Mouse (Mus musculus) layer of hippocampus, postnatal 36 days (tissue): Measurements from ENCODE around the gene Crat. TPM values are rescaled to one million over a fixed set of nuclear protein-coding genes. Genes with fewer than 3 reads are reported as not detected.

Experiments
- DNase-seq, 2 experiments: peaks; one replicate each; pipeline ENCODE4 v3.0.0; 2022
- total RNA-seq, 2 experiments: library from RNA; stranded (reverse); gene quantifications; 2 replicates each; pipeline ENCODE4 v1.2.3; 2021

The Crat gene
- total RNA-seq, 2 experiments from 2014 or later = 42.5 to 46.1 TPM

DNA sequence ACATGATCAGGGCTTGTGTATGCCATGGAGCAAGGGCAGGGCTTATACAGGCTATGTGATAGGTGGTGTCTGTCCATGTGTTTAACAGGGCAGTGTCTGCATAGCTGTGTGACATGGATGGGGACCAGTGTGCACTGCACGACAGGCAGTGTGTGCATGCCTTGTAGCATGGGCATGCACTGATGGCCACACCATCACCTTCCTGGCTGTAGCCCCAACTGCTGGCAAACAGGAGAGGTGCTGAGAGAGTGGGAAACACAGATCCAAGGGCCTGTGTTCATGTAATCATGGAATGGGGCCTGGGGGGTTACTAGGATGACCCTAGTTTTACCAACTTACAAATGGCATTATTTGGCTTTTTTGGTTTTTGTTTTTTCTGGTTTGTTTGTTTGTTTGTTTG is 11.7 kb downstream of the Crat start:
- no peak for DNase-seq

DNA sequence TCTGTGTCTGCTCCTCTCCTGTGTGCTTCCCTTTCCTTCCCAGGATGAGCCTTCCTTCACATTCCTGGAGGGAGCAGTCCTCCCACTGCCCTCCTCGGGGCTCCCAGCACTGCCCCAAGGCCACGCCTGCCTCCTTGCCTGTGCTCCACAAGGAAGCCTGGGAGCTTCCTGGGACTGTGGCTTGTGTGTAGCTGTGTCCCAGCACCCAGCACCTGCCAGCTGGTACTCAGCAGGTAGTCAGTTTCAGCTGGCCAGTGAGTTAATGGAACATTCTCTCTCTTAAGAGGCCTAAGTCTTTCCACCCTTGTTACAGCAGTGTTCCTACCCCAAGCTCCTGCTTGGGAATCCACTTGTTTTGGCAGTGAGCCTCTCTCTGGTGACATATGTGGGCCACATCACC is 12.8 kb downstream of the Crat start:
- no peak for DNase-seq

DNA sequence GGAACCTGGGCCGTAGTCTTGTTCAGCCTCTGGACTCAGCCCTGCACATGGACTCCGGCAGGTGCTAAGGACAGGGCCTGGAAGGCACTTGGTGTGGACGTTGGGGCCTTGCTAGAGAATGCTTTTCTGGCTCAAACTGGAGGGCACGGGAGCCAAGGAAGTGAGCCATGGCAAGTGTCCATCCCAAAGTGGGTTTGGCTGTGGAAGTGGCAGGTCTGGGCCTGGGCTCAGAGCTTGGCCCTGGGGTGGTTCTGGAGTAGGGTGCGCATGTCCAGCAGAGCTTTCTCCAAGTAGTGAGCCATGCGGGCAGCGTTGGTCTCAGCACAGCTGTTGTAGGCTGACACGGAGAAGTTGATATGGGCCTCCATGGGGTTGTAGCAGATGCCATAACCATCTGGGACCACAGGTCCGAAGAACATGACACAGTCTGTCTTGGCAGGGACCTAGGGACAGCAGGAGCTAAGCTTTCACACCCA is 13.2 kb downstream of the Crat start:
- DNase-seq = no peak

DNA sequence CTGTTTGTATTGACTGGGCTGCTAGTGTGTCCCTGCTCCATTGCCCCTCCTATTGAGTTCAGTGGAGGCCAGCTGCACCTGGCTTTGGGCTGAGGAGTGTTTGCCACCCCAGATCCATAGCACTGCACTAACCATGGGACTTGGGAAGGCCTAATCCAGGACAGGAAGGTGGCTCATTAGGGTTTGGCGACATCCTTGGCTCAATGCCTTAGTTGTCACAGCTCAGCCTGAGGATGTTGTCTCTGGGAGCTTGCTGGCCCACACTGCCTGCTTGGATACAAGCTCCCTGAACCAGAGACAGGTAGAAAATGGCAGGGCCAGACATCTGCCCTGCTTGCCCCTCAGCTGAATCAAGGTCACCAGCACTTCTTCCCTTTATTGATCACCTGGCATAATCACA is 14.0 kb downstream of the Crat start:
- DNase-seq = no peak

DNA sequence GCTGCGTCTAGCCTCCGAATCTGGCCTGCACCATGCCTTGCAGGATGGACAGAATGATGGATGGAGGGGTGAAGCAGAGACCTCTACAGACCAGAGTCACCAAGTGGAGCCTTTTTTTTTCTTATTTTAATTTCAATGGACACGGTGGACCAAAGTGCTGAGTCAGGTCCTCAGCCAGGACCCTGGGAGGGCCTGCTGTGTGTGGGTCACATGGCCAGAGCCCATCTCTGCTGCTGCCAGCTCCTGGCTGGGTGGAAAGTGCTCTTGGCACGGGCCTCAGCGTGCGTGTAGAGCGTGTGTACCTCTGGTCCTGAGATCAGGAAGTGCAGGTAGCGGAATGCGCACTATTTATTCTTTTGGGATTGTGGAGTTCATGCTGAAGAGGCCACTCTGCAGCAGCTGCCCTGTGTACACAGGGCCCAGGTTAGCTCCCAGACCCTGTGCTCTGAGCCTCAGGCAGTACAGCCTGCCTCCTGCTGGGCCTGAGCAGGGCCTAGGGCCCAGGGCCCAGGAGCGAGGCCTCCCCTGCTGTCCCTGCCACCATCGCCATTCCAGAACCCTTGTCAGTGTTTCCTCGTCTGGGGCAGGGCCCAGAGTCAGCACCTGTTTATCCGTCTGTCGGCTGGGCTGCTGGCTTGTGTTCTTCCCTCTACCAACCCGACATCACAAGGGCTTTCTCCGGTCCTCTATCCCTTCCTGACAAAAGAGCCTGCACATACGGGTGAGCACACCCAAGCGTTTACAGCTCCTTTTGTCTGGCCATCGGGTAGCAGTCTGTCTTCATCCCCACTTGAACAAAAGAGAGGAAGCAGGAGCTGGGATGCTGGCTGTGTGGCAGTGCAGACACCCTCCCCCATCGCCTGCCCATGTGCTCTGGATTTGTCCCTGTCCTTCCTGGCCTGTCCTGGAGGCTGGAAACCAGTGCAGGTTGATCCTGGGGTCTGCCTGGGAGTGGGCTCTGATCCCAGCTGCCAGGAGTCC is 16.1 kb downstream of the Crat start:
- no peak for DNase-seq

DNA sequence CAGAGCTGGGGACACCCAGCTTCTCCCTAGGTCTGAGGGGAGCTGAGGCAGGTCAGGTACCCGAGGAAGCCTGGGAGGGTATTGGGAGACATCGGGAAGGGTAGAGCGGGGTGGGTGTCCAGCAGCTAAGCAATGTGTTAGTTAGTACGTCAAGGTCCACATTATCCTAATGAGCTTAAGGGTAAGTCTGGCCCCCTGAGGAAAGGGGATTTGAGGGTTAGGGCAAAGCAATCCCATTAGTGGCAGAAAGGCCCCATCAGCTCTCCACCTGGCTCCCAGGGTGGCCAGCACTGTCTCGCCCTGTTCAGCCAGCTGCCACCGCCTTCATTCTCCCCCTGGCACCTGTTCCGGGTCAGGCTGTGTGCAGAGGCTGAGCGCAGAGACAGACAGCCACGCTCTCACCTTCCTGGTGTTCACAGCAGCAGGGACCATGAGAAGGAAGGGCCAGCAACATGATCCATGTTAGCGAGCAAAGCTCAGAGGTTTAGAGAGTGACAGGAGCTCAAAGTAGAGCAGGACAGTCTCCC is 17.6 kb downstream of the Crat start:
- DNase-seq = no peak

DNA sequence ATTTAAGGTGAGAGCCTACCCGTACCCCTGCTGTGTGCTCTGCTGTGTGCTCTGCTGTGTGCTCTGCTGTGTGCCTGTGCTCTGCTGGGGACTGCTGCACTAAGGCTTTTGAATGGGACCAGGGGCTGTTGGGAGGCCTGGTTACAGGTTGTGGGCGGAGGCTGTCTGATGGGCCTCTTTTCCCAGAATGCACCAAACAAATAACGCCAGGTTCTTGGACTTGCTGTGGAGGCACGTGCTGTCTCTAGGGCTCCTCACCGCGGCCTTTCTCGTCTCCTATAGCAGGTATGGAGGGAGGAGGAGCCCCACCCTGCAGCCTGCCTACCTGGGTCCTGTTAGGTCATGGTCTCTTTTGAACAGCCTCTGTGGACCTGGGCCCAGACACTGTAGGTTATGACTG is 19.4 kb downstream of the Crat start:
- DNase-seq = no peak

DNA sequence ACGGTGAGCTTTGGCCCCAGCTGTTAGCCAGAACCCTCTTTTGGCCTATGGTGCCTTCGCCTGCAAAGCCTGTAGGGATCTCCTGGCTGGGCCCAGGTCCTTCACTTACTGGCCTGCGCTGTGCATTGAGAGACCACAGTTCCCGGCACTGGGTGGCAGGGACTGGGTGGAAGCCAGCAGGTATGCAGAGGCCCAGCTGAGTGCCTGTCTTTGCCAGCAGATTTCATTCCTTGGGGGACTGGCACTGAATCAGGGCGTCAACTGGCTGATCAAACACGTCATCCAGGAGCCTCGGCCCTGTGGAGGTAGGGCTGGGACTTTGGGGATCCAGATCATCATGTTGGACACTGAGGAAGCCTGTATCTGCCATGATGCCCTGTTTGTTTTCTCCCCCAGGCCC is 19.9 kb downstream of the Crat start:
- no peak for DNase-seq

DNA sequence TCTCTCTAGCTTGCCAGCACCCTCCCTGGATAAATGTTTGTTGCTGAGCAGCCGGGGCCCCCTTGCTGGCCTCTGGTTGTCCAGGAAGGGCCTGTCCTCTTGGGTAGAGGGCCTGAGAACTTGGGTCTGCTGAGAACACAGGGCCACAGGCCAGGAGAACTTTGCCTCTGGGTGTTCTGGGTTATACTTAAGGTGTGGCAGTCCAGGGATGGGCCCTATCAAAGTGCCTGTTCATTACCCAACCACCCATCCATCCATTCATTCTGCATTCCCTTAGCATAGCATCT is 22.3 kb downstream of the Crat start:
- no peak for DNase-seq

DNA sequence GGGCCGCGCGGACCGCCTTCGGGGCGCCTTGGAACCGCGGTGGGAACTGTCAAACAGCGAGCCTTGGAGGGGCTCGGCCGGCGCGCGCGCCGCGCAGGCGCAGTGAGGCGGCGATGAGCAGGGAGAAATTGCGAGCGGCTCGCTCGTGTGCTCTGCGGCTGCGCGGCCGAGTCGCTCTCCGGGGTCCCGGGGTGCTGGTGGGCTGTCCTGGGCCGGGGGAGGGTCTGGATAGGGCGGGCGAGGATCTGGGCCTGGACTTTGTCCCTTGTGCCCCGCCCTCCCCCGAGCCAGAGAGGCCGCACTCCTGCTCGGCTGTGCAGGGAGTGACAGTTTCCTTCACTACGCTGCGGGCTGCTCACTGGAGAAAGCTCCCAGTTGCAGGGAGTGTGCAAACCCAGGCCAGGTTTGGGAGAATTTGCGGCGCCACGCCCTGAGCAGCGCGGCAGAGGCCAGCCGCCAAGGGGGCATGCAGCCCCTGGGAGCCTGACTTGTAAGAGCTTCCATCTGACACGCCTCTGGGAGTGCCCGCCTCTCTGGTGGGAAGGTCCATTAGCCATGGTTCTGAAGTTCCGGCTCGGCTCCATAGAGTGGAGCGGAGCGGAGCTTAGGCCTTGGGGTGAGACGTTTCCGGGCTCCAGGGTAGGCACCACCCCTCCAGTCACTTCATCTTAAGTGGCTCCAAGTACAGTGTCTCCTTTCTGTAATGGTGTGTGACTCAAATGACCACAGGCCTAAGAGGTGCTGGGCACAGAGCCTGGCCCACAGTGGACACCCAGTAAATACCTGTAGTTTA is 22.8 kb downstream of the Crat start:
- peak; percentile 57 to 66 for DNase-seq

DNA sequence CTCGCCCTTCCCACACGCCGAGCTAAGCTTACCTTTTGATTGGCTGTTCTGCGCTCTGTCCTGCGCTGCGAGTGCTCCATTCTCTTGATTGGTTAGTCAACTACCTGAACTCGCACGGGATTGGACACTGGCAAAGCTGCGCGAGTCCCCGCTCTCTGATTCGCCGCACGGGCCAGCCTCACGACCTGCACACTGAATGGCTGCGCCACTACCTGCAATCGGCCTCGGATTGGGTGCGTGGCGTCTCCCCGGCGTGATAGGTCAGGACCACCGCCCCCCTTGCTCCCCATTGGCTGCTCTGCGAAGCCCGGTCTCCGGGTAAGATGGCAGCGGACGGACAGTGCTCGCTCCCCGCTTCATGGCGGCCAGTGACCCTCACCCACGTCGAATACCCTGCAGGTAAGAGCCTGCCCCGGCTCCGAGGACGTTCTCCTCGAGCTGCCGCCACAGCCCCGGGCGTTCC is 23.5 kb downstream of the Crat start, which contains the start of gene Dolpp1:
Gene Dolpp1 (plus strand): TSS at position 141 of the 463 bp plus-strand sequence.
- peak; percentile 98 to 99 for DNase-seq

DNA sequence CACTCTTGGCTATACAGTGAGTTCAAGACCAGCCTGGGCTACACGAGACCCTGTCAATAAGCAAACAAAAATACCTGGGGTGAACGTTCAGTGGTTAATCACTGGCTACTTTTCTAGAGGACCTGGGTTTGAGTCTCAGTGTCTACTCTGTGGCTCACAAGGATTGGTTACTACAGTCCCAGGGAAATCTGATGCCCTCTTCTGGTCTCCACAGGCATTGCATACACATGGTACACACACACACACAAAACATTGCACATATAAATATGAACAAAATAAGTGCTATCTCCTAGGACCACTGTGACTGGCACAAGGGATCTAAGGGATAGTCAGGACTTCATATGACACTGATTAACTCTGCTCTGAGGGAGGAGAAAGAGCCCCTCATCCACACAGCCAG is 26.6 kb downstream of the Crat start:
- DNase-seq = no peak

DNA sequence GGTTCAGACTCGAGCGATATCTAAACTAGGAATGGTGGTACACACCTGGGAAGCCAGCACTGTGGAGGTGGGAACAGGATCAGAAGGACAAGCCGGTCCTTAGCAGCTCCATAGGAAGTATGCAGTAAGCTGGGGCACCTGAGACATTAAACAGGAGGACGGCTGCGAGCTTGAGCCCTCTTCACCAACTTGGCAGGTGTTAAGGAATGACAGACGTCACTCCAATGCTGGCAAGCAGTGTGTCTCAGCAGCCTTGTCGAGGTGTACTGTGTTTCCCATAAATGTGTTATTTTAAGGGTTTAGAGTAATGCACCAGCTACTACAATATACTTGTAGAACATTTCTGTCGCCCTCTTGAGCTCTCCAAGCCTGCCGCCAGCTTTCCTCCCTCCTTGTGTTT is 28.7 kb downstream of the Crat start:
- DNase-seq = no peak

DNA sequence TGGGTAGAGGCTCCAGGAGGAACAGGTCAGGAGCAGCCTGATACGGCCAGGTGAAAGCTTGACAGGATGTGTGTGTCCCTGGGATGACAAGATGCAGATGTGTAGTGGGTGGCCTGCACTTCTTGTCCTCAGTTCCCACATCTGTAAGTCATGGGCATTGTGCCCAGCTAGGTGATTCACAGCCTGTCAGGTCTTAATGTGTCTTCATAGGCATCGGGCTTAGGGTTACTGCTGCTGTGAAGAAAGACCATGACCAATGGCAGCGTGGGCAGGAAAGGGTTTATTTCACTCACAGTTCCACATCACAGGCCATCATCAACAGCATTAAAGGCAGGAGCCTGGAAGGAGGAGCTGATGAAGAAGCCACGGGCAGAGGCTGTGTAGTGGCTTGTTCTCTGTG is 30.0 kb downstream of the Crat start:
- DNase-seq = no peak

DNA sequence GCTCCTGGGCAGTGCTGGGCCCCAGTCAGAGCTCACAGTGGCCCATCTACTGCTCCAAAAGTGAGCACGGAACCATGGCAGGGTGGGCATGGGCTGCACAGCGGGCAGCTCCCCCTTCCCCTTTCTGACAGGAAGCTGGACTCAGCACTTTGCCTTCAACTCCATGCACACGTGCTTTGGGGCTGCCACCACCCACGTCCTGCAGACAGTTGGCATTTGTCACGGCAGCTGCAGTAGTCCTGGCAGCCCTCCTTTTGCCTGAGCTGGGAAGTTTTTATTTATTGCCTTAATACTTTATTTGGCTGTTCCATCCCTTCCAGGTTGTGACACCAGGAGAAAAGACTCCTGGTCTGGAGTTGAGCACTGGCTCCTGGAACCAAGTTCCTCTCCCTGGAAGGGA is 30.8 kb downstream of the Crat start:
- DNase-seq = no peak

DNA sequence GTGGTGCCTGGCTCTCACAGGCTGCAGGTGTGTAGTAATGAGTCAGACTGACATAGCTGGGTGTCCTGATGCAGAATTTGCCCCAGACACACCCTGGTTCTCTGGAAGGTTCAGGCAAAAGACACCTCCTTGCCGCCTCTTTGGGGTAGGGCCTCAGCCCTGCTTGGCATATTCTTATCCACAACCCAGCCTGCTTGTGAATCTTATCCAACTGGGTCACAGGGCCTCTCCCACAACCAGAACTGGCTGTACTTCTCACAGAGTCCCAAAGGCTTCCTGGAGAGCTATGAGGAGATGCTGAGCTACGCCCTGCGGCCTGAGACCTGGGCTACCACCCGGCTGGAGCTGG is 34.3 kb downstream of the Crat start:
- DNase-seq = no peak

DNA sequence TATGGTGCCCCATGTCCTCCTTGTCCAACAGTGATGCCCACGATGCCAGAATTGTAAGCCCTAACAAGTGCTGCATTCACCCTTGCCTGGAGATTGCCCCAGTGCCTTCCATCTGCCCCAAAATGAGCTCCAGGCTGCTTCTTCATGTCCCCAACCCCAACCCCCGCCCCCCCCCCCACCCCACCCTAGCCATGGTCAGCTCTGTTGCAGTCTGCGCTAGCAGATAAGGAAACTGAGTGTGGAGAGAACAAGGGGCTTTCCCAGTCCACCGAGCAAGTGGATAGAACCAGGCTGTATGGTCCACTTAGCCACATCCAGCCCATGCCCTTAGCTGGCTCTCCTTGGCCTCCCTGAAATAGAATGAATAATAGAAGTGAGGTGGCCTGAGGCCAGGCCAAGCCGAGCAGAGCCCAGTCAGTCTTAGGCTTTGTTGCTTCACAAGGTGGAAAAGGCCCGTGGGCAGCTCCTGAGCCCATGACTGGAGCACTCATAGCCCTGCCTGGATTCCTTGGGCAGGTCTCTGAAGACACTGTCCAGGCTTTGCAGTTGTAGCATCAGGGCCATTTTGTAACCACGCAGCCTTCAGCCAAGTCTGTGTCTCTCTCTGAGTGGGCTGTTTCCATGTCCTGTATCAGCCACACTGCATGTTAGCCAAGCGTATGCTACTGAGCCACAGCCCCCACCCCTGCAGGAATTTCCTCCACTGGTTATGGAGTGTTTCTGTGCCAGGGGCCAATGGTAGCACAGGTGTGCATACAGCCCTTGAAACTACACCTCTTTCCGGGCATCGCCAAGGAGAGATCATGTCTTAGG is 34.8 kb downstream of the Crat start:
- DNase-seq = no peak

DNA sequence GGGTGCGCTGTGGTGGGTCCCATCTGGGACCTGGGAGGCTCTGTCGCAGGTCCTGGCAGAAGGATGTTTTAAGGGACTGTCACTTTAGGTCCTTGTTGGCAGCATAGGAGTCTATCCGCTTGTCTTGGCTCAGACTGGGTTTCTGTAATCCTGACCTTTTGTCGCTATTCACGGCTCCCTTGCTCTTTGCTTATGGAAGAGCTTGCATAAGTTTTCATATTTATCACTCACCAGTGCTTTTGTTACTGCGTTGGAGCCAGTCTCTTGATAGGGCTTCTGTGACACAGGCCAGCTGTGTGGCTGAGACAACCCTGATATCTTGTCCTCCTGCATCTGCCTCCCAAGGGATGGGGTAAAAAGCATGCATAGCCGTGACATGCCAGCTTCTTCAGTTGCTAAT is 36.3 kb downstream of the Crat start:
- DNase-seq = no peak

DNA sequence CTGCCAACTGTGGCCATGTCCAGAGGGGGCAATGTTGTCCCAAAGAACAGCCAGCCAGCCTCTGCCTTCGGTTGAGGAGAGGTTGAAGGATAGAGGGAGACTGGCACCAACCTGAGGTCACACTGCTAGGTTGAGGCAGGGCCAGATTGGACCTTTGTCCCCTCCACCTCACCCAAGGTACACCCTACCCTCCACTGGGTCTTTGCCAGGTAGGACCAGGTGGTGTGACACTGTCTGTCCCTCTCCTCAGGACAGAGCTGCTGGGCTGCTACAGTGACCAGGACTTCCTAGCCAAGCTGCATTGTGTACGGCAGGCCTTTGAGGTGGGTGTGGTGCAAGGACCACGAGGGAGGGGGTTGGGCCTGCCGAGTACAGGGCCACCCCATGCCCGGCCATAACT is 37.9 kb downstream of the Crat start:
- DNase-seq = no peak

DNA sequence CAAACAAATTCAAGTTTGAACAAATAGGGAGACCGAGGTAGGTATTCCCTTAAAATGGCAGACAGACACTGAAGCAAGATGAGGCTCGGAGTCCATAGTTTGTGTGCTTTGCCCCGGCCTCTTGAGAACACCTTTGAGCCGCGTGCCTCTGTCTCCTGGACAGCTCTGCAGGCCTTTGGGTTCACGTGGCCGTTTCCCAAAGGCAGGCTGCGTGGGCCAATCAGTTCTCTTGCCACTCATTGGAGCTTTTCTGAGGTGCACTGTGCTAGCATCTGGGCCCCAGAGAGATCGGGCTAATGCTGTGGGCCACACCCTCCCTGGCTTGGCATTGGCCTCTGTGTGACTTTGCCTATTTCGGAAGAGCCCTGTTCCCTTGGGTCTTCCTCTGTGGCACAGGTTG is 39.7 kb downstream of the Crat start:
- no peak for DNase-seq

DNA sequence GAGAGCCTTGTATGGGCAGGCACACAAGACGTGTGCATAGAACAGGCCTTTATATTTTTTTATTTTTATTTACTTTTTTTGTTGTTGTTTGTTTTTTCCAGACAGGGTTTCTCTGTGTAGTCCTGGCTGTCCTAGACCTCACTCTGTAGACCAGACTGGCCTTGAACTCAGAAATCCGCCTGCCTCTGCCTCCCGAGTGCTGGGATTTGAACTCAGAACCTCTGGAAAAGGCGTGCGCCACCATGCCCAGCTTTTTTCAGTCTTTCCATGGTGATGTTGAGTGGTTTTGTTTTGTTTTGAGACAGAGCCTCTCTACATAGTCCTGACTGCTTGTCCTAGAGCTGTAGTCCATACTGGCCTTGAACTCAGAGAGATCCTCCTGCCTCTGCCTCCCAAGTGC is 42.9 kb downstream of the Crat start:
- DNase-seq = no peak

DNA sequence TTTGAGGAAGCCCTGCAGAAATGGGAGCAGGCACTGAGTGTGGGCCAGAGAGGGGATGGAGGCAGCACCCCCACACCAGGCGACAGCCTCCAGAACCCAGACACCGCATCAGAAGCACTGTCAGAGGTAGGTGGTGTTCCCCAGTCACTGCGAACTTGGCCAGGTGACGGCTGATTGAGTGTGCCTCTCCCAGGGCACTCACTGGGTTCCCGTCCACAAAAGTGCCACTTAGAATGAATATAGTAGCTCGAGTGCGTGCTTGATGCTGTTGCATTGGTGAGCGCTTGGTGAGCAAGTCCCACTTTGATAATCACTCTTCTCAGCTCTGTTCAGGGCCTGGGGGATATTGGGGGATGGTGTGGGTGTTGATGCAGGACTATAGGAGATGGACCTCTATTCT is 44.1 kb downstream of the Crat start:
- DNase-seq = no peak

DNA sequence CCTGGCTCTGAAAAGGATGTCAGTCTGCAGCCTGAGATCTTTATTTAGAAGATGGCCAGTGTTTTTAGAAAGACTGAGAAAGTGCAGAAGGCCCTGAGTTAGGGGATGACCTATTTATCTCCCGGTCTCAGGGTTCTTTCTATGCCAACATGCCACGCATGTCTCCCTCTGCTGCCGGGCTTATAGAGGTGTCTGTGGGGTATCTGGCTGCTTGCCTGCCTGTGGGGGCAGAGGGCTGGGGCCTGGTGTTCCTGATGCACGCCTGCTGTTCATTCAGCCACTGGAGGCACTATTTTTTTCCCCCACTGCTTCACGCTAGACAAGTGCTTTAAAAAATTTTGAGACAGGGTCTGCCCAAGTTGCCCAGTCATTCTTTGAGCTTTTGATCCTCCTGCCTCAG is 49.4 kb downstream of the Crat start:
- no peak for DNase-seq
